Mouse (Mus musculus) heart, postnatal 0 days (tissue): ENCODE measurements around the gene Ptprm.

Source experiments
- CTCF ChIP-seq: IDR thresholded peaks from 2 replicates; pipeline ENCODE4 v1.5.1; 2016; ENCODE audit warnings: antibody characterized with exemption, control low read depth, low read depth
- EP300 ChIP-seq: IDR thresholded peaks from 2 replicates; pipeline ENCODE4 v1.6.1; 2016; ENCODE audit warnings: antibody characterized with exemption, low read depth

- TF ChIP-seq CTCF (no peak), EP300 (no peak)
These were observed 66.8 kb downstream of the Ptprm start for GRCm38 (mm10) chr17:67287501-67287900.
